Mouse (Mus musculus) urinary bladder, postnatal 25 days (tissue): Measurements from ENCODE around the gene Dgcr6.
A peak's percentile ranks its signal among the peaks of the same experiment; 100 is the strongest.

Experiments used
- DNase-seq: peaks from one replicate; pipeline ENCODE4 v3.0.0; 2022; ENCODE audit warnings: low spot score

Dgcr6 gene

GRCm38 (mm10) chr16:18070798-18071197, 18.1 kb downstream of the Dgcr6 start:
- DNase-seq: no peak

DNA sequence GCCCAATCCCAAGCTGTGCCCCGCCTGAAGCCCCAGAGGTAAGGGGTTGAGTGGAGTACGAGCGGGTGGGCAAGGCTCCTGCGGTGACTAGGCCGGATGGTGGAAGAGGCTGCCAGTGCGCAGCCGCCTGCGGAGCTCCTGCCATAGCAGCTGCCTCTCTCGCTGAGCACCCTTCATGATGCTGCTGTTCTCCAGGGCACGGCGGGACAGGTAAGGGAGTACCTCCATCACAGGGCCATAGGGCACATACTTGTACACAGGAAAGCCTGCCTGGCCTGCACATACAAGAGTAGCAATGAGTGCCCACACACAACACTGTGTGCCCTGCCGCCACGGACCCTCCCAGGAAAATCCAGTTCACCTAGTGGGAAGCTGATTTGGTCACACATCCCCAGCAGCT, 19.4 kb downstream of the Dgcr6 start:
- DNase-seq: no peak

DNA sequence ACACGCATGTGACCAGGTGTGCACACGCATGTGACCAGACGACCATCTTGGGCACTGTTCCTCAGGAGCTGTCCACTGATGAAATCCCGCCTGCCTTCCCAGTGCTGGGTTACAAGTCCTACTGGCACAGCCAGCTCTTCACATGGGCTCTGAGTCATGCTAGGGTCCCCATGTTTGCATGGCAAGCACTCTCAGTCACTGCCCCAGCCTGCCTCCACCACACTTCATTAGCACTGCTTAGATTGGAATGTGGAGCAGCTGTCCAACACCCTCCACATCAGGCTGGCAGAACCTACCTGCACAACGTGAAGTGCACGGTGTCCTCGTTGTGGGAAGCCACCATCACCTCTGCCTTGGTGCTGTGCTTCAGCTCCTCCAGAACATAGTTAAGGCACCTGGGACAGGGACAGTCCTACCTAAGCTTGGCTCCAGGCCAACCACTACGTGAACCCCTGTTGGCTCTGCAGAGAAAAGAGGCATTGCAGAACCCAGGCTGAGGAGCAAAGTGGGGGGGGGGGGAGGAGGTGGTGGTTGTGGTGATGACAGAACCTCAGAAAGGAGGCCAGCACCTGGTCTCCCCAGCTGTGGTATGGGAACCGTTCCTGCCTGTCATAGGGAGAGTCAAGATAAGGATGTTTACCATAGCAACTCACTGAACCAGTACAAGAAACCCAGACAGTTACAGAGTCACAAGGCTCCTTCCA, 20.8 kb downstream of the Dgcr6 start:
- DNase-seq: no peak

DNA sequence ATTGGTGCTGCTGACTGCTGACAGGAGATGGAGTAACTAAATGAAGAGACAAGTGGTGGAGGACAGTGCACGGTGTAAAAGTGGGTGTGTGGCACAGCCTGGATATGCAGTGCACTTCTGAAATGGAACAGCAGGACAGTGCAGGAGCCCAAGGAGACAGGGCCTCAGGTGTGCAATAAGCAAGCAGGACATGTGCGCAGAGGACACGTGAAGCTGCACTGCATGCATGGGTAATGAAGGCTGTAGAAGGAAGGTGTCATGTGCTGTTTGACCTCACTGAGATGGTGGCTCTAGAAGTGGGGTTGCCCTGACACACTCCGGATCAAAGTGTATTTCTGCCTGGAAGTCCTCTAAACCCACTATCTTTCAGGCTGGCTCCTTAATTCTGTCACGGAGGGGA, 22.0 kb downstream of the Dgcr6 start:
- DNase-seq: no peak

DNA sequence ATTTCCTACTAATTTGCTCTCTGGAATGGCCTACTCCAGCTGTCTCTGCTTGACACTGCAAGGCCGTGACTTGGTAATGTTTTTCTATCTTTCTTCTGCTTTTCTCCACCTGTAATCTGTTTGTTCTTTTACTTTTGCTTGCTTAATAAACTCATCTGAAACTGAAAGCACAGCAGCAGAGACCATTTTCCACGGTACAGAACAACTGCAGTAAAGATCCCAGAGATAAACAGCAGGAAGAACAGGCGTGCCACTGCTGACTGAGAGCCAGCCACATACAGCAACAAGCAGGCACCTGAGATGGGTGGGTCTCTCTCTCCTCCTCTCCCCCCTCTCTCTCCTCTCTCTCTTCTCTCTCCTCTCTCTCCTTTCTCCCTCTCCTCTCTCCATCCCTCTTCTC, 22.5 kb downstream of the Dgcr6 start:
- DNase-seq: no peak

DNA sequence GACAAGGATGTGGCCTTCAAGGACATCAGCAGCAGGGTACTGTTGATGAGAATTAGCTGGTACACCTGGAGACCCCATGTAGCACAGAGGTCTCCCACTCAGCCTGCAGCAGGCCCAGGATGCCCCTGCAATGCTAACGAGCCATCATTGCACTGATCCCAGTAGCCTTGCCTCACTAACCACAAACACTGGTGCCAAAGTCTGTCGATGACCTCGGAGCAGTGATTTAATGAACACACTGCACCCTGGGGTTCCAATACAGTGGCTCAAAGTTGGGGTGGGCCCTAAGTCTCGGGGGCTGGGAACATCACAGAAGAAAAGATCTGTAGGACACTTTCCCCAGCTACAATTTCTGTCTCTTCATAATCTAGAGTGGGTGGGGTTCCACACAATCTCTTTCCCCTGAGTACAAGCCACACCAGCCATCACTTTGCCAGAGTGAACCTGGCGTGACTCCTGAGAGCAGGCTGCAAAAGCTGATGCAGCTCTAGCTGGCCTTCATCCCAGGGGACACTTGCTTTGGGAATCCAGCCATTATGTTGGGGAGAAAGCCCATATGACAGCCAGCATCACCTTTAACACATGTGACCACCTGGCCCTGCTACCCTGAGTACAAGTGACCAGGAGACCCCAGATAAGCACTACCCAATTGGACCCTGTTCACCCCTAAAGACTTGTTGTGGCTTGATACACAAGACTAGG, 25.8 kb downstream of the Dgcr6 start:
- DNase-seq: no peak

GRCm38 (mm10) chr16:18079300-18079699, 26.6 kb downstream of the Dgcr6 start:
- DNase-seq: no peak

GRCm38 (mm10) chr16:18080171-18080570, 27.5 kb downstream of the Dgcr6 start:
- DNase-seq: no peak

DNA sequence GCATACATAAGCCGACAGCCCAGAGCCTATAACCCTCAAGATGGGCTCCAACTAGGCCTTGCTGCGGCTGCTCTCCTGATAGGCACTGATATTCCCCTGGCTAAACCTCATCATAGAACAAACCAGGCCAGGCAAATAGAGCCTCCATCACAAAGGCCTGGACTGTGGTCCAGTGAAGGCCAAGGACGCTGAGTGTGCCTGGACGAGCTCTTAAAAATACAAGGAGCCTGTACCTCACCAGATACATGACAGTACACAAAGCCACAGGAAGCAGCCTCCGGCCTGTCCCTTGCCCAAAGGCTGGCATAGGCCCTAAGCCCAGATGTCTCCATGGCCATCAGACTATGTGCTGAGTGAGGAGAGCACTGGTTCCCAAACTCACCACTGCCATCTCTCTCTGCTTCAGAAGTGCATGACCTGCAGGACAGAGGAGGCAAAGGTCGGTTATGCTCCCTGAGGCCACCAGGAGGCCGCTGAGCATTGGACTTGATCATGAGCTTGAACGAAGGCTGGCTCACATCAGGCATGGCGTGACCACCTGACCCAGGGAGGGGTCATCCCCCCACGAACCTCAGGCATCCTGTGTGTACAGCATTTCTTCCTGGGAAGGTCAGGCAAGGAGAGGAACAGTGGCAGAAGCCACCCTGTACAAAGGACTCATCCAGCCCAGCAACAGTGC, 28.6 kb downstream of the Dgcr6 start:
- no peak for DNase-seq

DNA sequence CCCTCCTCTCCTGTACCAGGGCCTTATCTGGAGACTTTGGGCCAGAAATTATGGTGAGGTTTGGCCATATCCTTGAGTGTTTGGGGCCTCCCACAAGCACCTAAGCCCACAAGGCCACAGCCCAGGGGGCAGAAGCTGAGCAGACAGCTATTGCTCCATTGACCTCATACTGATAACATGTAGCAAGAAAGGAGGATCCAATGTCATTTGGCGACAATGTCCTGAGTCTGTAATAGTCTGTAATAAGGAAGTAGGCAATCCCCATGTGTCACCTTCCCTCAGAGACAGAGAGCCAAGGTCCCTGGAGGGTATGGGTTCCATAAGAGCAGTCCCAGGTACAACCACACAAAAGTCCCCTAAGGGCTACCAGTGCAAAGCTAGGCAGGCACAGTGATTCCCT, 29.6 kb downstream of the Dgcr6 start:
- DNase-seq: no peak

DNA sequence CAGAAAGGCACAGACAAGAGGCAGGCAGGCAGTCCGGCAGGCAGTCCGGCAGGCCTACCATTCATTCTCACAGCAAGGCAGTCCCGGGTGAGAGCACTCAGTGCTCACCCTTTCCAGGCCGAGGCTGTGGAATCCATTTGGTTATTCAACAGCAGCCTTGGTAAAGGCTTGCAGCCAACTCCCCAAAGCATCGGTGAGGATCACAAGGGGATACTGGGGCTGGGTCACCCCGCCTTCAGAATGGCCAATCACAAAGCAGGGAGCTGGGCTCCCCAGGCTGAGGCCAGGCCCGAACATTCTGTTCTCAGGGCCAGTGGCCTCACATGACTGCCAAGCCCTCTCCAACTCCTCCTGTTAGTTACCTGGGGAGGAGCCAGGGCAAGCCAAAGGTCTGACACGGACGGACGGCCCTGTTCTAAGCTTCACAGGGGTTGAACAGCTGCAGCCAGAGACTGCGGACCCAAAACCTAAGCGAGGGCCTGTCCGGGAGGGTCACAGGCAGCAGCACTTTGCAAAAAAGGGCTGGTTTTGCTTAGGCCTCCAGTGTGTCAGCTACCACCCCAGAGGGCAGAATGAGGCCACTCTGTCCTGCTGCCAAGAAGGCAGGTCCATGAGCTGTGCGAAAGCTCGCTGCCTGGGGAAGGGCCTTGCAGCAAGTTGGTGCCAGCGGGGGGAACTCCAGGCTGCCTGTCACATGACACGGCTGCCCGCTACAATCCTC, 30.7 kb downstream of the Dgcr6 start:
- no peak for DNase-seq

GRCm38 (mm10) chr16:18084262-18084661, 31.6 kb downstream of the Dgcr6 start:
- DNase-seq: no peak

DNA sequence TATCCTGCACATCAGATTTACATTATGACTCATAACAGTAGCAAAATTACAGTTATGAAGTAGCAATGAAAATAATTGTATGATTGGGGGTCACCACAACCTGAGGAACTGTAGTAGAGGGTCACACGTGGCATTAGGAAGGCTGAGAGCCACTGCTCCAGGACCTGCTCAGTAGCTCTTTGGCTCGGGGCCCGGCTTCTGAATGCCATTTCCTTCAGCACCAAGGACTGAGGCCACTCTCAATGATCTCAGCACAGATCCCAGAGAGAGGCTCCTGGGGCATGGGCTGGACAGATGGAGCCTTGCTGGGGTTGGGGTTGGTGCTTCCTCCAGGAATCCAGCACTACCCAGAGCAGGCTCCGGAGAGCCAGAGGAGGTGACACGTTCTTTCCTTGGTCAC, 34.4 kb downstream of the Dgcr6 start:
- DNase-seq: no peak

DNA sequence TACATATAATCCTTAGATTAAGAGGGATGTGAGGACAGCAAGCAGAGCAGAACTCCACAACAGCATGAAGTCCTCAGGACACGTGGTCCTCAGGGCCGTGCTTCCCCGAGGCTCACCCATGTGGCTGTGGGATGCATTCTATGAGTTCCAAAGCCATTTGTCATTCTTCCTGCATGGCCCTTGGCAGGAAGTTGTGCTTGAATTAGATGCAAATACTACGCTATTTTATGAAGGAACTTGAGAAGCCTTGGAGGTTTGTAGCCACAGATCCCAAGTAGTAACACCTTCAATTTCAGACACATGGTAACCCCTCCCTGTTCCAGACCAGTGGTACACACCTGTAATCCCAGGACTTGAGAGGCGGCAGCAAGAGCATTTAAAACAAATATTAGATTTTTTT, 43.7 kb downstream of the Dgcr6 start:
- no peak for DNase-seq

DNA sequence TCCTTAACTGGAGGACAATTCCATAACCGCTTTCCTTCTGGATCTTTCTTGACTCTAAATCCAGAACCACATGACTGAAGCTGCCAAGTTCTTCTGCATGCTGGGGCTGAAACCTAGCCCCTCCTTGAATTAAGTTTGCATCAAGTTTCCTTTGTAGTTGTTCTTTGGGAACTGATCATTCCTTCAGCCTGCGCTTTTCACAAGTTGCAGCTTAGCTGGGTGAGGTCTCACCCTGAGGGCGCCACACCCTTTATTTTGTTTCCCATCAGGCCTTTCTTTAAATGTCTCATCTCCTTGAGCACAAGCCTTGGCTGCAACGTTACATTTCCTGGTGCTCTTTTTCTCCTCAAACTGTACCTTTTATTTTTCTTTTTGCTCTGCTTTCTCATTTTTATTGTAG, 50.2 kb downstream of the Dgcr6 start:
- no peak for DNase-seq

GRCm38 (mm10) chr16:18103366-18103765, 50.7 kb downstream of the Dgcr6 start:
- no peak for DNase-seq

- no peak for DNase-seq
Measured at GRCm38 (mm10) chr16:18103808-18104207, 51.1 kb downstream of the Dgcr6 start.

GRCm38 (mm10) chr16:18108221-18108966, 55.7 kb downstream of the Dgcr6 start:
- DNase-seq: peak; percentile 60

DNA sequence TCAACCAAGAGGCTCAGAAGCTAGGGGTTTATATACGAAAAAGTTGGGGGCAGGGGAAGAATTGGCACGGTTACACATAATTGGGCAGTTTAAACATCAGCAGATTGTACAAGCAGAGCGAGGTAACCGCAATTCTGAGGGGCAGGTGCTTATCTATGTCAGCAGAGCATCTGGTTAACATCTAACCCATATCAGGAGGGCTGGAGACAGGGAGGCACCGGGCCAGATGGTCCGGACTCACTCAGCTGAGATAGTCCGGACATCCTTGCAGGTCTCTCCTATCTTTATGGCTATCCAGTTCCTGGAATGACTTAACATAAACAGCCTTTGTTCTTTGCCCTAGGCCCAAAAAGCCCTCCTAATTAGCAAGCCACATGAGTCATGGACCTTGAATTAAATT, 58.4 kb downstream of the Dgcr6 start:
- DNase-seq: no peak

DNA sequence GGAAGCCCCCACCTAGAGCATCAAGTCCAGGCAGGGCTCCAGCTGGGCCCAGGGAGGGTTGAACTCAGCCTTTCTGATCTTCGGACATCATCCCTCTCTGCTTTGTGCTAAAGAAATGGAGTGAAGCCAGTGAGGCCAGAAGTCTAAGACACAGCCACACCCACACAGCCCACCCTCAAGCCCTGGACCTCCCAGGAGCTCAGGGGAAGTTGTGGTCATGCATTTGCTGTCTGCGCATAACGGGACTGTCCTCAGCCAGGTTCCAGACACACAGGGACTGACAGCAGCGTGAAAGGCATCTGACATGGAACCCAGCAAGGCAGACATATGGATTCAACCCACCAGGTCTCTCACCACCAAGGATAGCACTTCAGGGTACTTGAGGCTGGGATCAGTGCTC, 63.8 kb downstream of the Dgcr6 start:
- no peak for DNase-seq

DNA sequence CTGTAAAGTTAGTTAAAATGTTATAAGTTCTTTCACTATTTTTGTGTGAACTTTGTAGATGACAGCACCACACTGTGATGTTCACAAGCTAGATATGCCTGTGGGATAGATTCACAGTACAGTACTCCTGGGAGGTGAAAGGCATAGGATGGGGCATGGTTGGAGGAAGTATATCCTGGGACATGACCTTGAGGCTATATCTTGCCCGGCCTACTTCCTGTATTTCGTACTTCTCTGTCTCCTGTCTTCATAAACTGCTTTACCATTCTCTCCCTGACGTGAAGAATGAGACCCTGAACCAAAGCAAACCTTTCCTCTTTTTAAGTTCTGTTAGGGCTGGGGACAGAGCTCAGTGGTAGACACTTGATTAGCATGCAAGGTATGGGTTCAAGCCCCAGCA, 65.6 kb downstream of the Dgcr6 start:
- DNase-seq: no peak
